In genomic region chr11:95320010-95320409, GRCm38 (mm10) we compare ENCODE assay signal across 25 mouse cellular contexts. TPM values are rescaled to one million over a fixed set of nuclear protein-coding genes. Genes with fewer than 3 reads are reported as not detected.
DNase-seq lines count a peak whose midpoint lies in the region; ATAC-seq and TF ChIP-seq lines count a peak whose summit lies in the region.
"Had no signal": no experiment of that assay in that cellular context is flagged by ENCODE, and none has a peak within 500 bp of the region (broad histone marks: within the 10 kb centered on the region; RNA-seq: fewer than 3 reads in every experiment).

No protein-coding gene starts in this region.

- WGBS in liver, embryonic 12.5 days (ENCODE audit: insufficient replicate concordance) = 59% methylated on average over 1 of the region's 1 CpGs

- no peak overlapping the region for H3K9ac ChIP-seq in MEL (ENCODE audit: control insufficient read depth, low read depth, low read length, poor library complexity, severe bottlenecking)
- peak overlapping the region; percentile 41 for H3K9ac ChIP-seq in liver, embryonic 12.5 days
- H3K9ac ChIP-seq: forebrain, embryonic 13.5 days; hindbrain, embryonic 15.5 days; intestine, embryonic 15.5 days; limb, embryonic 12.5 days; lung, embryonic 14.5 days had no signal

- H3K27me3 ChIP-seq in MEL (ENCODE audit: control insufficient read depth in 1 of 2, insufficient read depth in 2 of 2, low read length in 2 of 2) = no peaks in the 10 kb centered on the region
- H3K27me3 ChIP-seq in liver, embryonic 12.5 days (replicated peaks) = peaks cover 4% of the 10 kb centered on the region; the same call in 1 of the 2 replicates
- H3K27me3 ChIP-seq: forebrain, embryonic 13.5 days; intestine, embryonic 15.5 days; limb, embryonic 12.5 days had no signal

- no peak for TF ChIP-seq CTCF in MEL (IDR thresholded peaks at IDR 0.05 in 2 of 3, conservative IDR thresholded peaks at IDR 0.05 in 1 of 3; ENCODE audit: control insufficient read depth in 1 of 3, insufficient read depth in 1 of 3, low read depth in 2 of 3, low read length in 3 of 3, poor library complexity in 1 of 3, severe bottlenecking in 1 of 3)

- no peaks in the 10 kb centered on the region for H3K79me2 ChIP-seq in MEL (ENCODE audit: control insufficient read depth, insufficient read depth, low read length, poor library complexity)

- no peak for TF ChIP-seq POLR2A in MEL (IDR thresholded peaks at IDR 0.05; ENCODE audit: control insufficient read depth in 1 of 2, insufficient read depth in 1 of 2, low read depth in 1 of 2, low read length in 2 of 2, poor library complexity in 1 of 2)

- peaks cover 0 to 33% of the 10 kb centered on the region in 2 experiments; a peak in 2 of 4 replicates for H3K36me3 ChIP-seq in MEL (ENCODE audit: control insufficient read depth in 1 of 2, insufficient read depth in 2 of 2, low read length in 2 of 2)
- no peaks in the 10 kb centered on the region for H3K36me3 ChIP-seq in liver, embryonic 12.5 days
- H3K36me3 ChIP-seq: heart, embryonic 10.5 days; hindbrain, embryonic 15.5 days; intestine, embryonic 15.5 days; limb, embryonic 12.5 days had no signal

- ATAC-seq in liver, embryonic 12.5 days = peak; percentile 94
- ATAC-seq in megakaryocyte-erythroid progenitor cell, adult 5-6 weeks (replicated peaks; ENCODE audit: low FRiP score, low TSS enrichment, poor library complexity, severe bottlenecking) = peak; percentile 81
- ATAC-seq: forebrain, embryonic 13.5 days; intestine, embryonic 15.5 days had no signal

- no peak for TF ChIP-seq RAD21 in MEL (IDR thresholded peaks at IDR 0.05; ENCODE audit: low read depth, low read length)

- H3K9me3 ChIP-seq in MEL (replicated peaks; ENCODE audit: insufficient read depth, low read length) = no peaks in the 10 kb centered on the region
- no peaks in the 10 kb centered on the region for H3K9me3 ChIP-seq in liver, embryonic 12.5 days (replicated peaks)
- H3K9me3 ChIP-seq: forebrain, embryonic 13.5 days; heart, embryonic 10.5 days; hindbrain, embryonic 15.5 days; intestine, embryonic 15.5 days; limb, embryonic 12.5 days had no signal

- 0 out of 2 replicates have a peak overlapping the region, but pooled peaks have one; percentile 8 for H3K27ac ChIP-seq in MEL (ENCODE audit: control insufficient read depth, low read depth, low read length)
- peak overlapping the region; percentile 84 for H3K27ac ChIP-seq in liver, embryonic 12.5 days
- H3K27ac ChIP-seq: forebrain, embryonic 13.5 days; heart, embryonic 10.5 days; hindbrain, embryonic 15.5 days; intestine, embryonic 15.5 days; limb, embryonic 12.5 days; macrophage had no signal

- H3K4me1 ChIP-seq in MEL (ENCODE audit: control insufficient read depth in 1 of 2, insufficient read depth in 2 of 2, low read length in 2 of 2) = peaks cover 34 to 37% of the 10 kb centered on the region in 2 experiments
- peaks cover 62% of the 10 kb centered on the region for H3K4me1 ChIP-seq in liver, embryonic 12.5 days
- H3K4me1 ChIP-seq: forebrain, embryonic 13.5 days; hindbrain, embryonic 15.5 days; intestine, embryonic 15.5 days; limb, embryonic 12.5 days had no signal

- peak; percentile 71 for DNase-seq in MEL (ENCODE audit: low read depth, low spot score)
- peak; percentile 74 for DNase-seq in c-Kit-positive CD71-positive TER-119-positive erythroid progenitor cells, embryonic 14.5 days (ENCODE audit: low spot score)
- no peak for DNase-seq in urinary bladder, postnatal 10 days (ENCODE audit: low spot score)
- no peak for DNase-seq in testis, postnatal 10 days (ENCODE audit: low spot score)
- no peak for DNase-seq in frontal cortex, postnatal 14 days (ENCODE audit: low spot score in 2 of 2)
- DNase-seq in right cerebral cortex, postnatal 36 days (ENCODE audit: low spot score in 2 of 2) = no peak
- DNase-seq: adrenal gland, adult 2 months; cerebellum, postnatal 14 days; gastrocnemius, postnatal 25 days; kidney, adult 9 months; layer of hippocampus, adult 9-11 months; midbrain, embryonic 14.5 days; thymus, postnatal 36 days had no signal

- peak; percentile 83 to 93 for TF ChIP-seq EP300 in MEL (IDR thresholded peaks at IDR 0.05; ENCODE audit: low read depth in 1 of 2, low read length in 2 of 2)

- peak overlapping the region; percentile 47 for H3K4me2 ChIP-seq in liver, embryonic 12.5 days
- H3K4me2 ChIP-seq: forebrain, embryonic 13.5 days; hindbrain, embryonic 15.5 days; intestine, embryonic 15.5 days; limb, embryonic 12.5 days; lung, embryonic 14.5 days had no signal

- H3K4me3 ChIP-seq in MEL (ENCODE audit: control insufficient read depth in 1 of 2, insufficient read depth in 1 of 2, low read depth in 2 of 2, low read length in 2 of 2) = no peak overlapping the region; a peak in 1 of 4 replicates
- no peak overlapping the region for H3K4me3 ChIP-seq in liver, embryonic 12.5 days
- H3K4me3 ChIP-seq: forebrain, embryonic 13.5 days; heart, embryonic 10.5 days; hindbrain, embryonic 15.5 days; intestine, embryonic 15.5 days; limb, embryonic 12.5 days had no signal

TF ChIP-seq in MEL, 35 proteins besides CTCF, POLR2A, EP300 and RAD21 (continues in another document):
- TF ChIP-seq ETS1 (IDR thresholded peaks at IDR 0.05; ENCODE audit: low read depth, low read length) = peak; percentile 98
- TF ChIP-seq ZNF384 (IDR thresholded peaks at IDR 0.05; ENCODE audit: low read depth, low read length) = peak; percentile 42; the same call in 1 of the 2 replicates
- TF ChIP-seq SMC3 (IDR thresholded peaks at IDR 0.05; ENCODE audit: low read depth, low read length) = no peak
- peak; percentile 84 for TF ChIP-seq USF1 (IDR thresholded peaks at IDR 0.05; ENCODE audit: low read depth, low read length)
- TF ChIP-seq CHD2 (IDR thresholded peaks at IDR 0.05; ENCODE audit: low read length) = no peak
- no peak for TF ChIP-seq CHD1 (IDR thresholded peaks at IDR 0.05; ENCODE audit: low read depth, low read length)
- TF ChIP-seq JUND (IDR thresholded peaks at IDR 0.05; ENCODE audit: low read depth, low read length) = no peak
- no peak for TF ChIP-seq TBP (IDR thresholded peaks at IDR 0.05; ENCODE audit: low read depth, low read length)
- TF ChIP-seq GATA1 (IDR thresholded peaks at IDR 0.05; ENCODE audit: low read depth, low read length) = peak; percentile 88
- TF ChIP-seq UBTF (IDR thresholded peaks at IDR 0.05; ENCODE audit: borderline replicate concordance, insufficient read depth, low read depth, low read length) = no peak
- no peak for TF ChIP-seq POLR2AphosphoS5 (IDR thresholded peaks at IDR 0.05; ENCODE audit: borderline replicate concordance, low read depth, low read length)
- TF ChIP-seq TCF12 (IDR thresholded peaks at IDR 0.05; ENCODE audit: low read depth, low read length) = peak; percentile 98
- no peak; the same call in 1 of the 2 replicates for TF ChIP-seq ELF1 (IDR thresholded peaks at IDR 0.05; ENCODE audit: low read depth, low read length)
- no peak for TF ChIP-seq MEF2A (IDR thresholded peaks at IDR 0.05; ENCODE audit: extremely low read depth, insufficient replicate concordance, low read depth, low read length, poor library complexity, severe bottlenecking)
- TF ChIP-seq MAX (IDR thresholded peaks at IDR 0.05; ENCODE audit: low read length) = 0 out of 2 replicates have a peak, but pooled peaks have one; percentile 71
- TF ChIP-seq KAT2A (conservative IDR thresholded peaks at IDR 0.05; ENCODE audit: low read depth, low read length) = no peak; the same call in 1 of the 2 replicates
- no peak for TF ChIP-seq POLR2AphosphoS2 (IDR thresholded peaks at IDR 0.05; ENCODE audit: low read length)
- TF ChIP-seq NELFE (IDR thresholded peaks at IDR 0.05; ENCODE audit: low read depth, low read length) = no peak
- 0 out of 2 replicates have a peak, but pooled peaks have one; percentile 35 for TF ChIP-seq MYB (IDR thresholded peaks at IDR 0.05; ENCODE audit: low read depth, low read length)
- TF ChIP-seq TAL1 (IDR thresholded peaks at IDR 0.05; ENCODE audit: low read length) = peak; percentile 41
- TF ChIP-seq ZMIZ1 (IDR thresholded peaks at IDR 0.05; ENCODE audit: low read depth, low read length) = no peak
- TF ChIP-seq RCOR1 (IDR thresholded peaks at IDR 0.05; ENCODE audit: low read depth, low read length) = peak; percentile 64; the same call in 1 of the 2 replicates
- TF ChIP-seq MXI1 (IDR thresholded peaks at IDR 0.05; ENCODE audit: low read depth, low read length) = peak; percentile 83
- peak; percentile 49; the same call in 1 of the 2 replicates for TF ChIP-seq MAFK (IDR thresholded peaks at IDR 0.05; ENCODE audit: borderline replicate concordance, low read depth, low read length)
- TF ChIP-seq MYC (IDR thresholded peaks at IDR 0.05; ENCODE audit: low read depth, low read length) = peak; percentile 73
- no peak for TF ChIP-seq MAZ (IDR thresholded peaks at IDR 0.05; ENCODE audit: low read depth, low read length)

RNA-seq across cellular contexts. Expression of gene Kat7, which starts 10.0 kb away (rescaled TPM):
- total RNA-seq in MEL (2012; rRNA removed) = 81.4 and 83.1 TPM in 2 replicates
- polyA plus RNA-seq in MEL (2012; ENCODE audit: insufficient read depth in 1 of 2, insufficient read length in 2 of 2, low read depth in 1 of 2, low replicate concordance in 2 of 2, missing spikeins in 1 of 2) = 100 to 1,000 TPM in 1 of 2 experiments, 10 to 100 TPM in 1; 95.4 to 100 TPM
- 48.1 and 49.5 TPM in 2 replicates for polyA plus RNA-seq in liver, embryonic 12.5 days (2016; fragmentation: Nextera tagmentation; extraction: Ambion mirVana)
- total RNA-seq in megakaryocyte-erythroid progenitor cell, adult 5-6 weeks (2014; fragmentation: Nextera tagmentation) = 62.2 and 67.6 TPM in 2 replicates
- 60.5 and 78.9 TPM in 2 replicates for total RNA-seq in megakaryocyte-erythroid progenitor cell, adult 5-6 weeks (2017)

RNA-seq across cellular contexts. Expression of gene Fam117a, which starts 16.8 kb away (rescaled TPM):
- total RNA-seq in MEL (2012; rRNA removed) = 37.1 and 49.9 TPM in 2 replicates
- polyA plus RNA-seq in MEL (2012; ENCODE audit: insufficient read depth in 1 of 2, insufficient read length in 2 of 2, low read depth in 1 of 2, low replicate concordance in 2 of 2, missing spikeins in 1 of 2) = 100 to 1,000 TPM in 1 of 2 experiments, not detected in 1; 116 TPM
- 59.0 and 62.7 TPM in 2 replicates for polyA plus RNA-seq in liver, embryonic 12.5 days (2016; fragmentation: Nextera tagmentation; extraction: Ambion mirVana)
- 68.2 and 71.9 TPM in 2 replicates for total RNA-seq in megakaryocyte-erythroid progenitor cell, adult 5-6 weeks (2014; fragmentation: Nextera tagmentation)
- total RNA-seq in megakaryocyte-erythroid progenitor cell, adult 5-6 weeks (2017) = 49.9 and 50.2 TPM in 2 replicates

RNA-seq across cellular contexts. Expression of gene Tac4, which starts 58.7 kb away (rescaled TPM):
- 0.20 and 0.39 TPM in 2 replicates for total RNA-seq in MEL (2012; rRNA removed)
- under 1 TPM in 1 of 2 experiments, not detected in 1; 0.07 TPM for polyA plus RNA-seq in MEL (2012; ENCODE audit: insufficient read depth in 1 of 2, insufficient read length in 2 of 2, low read depth in 1 of 2, low replicate concordance in 2 of 2, missing spikeins in 1 of 2)
- 0.10 TPM in 1 of 2 replicates, not detected in the other for polyA plus RNA-seq in liver, embryonic 12.5 days (2016; fragmentation: Nextera tagmentation; extraction: Ambion mirVana)
- total RNA-seq in megakaryocyte-erythroid progenitor cell, adult 5-6 weeks (2014; fragmentation: Nextera tagmentation) = not detected in 2 replicates
- not detected in 2 replicates for total RNA-seq in megakaryocyte-erythroid progenitor cell, adult 5-6 weeks (2017)
- total RNA-seq: adrenal gland, adult 2 months; heart, postnatal 25 days; left cerebral cortex, postnatal 10 days had no signal
- polyA plus RNA-seq: adrenal gland, adult 2 months; forebrain, embryonic 13.5 days; heart, embryonic 10.5 days; hindbrain, embryonic 15.5 days; intestine, embryonic 15.5 days; limb, embryonic 12.5 days; lung, embryonic 14.5 days; macrophage; midbrain, embryonic 14.5 days; testis, adult 2 months had no signal

Comparison
In these comparisons a context has a peak if more than half of its experiments do, and no peak if none do; other contexts are left out.
1. DNase-seq: peak in MEL (single experiment) and c-Kit-positive CD71-positive TER-119-positive erythroid progenitor cells, embryonic 14.5 days (single experiment); none in urinary bladder, postnatal 10 days (single experiment), testis, postnatal 10 days (single experiment), frontal cortex, postnatal 14 days (0 of 2) and right cerebral cortex, postnatal 36 days (0 of 2).